In the genomic region with DNA sequence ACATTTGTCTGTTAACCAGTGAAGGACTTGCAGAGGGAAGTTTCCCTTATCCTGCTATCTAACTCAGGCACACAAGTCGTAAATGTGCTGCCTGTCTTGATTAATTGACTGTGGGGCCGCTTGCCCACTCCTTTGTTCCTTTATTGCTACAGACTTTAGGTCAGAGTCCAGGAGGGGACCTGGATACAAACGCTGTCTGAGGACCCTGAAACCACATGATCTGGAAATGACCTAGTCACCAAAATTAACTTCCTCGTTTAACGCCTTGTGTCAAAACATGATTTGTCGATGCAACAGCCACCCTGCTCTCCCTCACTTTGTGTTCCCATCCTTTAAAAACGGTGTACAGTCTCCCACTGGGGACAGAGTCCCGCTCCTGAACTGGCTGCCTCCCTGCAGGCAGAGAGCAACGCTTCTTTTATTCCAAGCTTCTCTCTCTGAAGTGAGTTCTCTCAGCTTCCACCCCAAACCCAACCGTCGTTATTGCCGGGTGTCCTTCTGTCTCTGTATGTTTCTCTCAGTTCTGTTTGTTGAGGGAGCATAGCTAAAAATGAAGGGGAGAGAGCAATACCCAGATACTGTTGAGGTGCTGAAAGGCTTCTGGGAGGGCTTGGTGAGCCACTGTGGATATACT, we compare ENCODE assay signal across 10 mouse cellular contexts. TPM values are rescaled to one million over a fixed set of nuclear protein-coding genes. Genes with fewer than 3 reads are reported as not detected.
DNase-seq lines count a peak whose midpoint lies in the region; ATAC-seq and TF ChIP-seq lines count a peak whose summit lies in the region.
"Had no signal": no experiment of that assay in that cellular context is flagged by ENCODE, and none has a peak within 500 bp of the region (broad histone marks: within the 10 kb centered on the region; RNA-seq: fewer than 3 reads in every experiment).

No protein-coding gene starts in this region.

- peaks cover 14% of the 10 kb centered on the region for H3K9me3 ChIP-seq in kidney, embryonic 16.5 days (ENCODE audit: low read length)
- H3K9me3 ChIP-seq in megakaryocyte, embryonic 14.5 days, result peaks cover 12% of the 10 kb centered on the region
- no peaks in the 10 kb centered on the region for H3K9me3 ChIP-seq in forebrain, embryonic 11.5 days (ENCODE audit: control insufficient read depth, low read length)
- H3K9me3 ChIP-seq in hindbrain, embryonic 10.5 days, result peaks cover 6% of the 10 kb centered on the region; the same call in 1 of the 2 replicates

- 0 out of 2 replicates have a peak, but pooled peaks have one; percentile 41 for ATAC-seq in kidney, embryonic 16.5 days (ENCODE audit: low FRiP score, low TSS enrichment)
- ATAC-seq in forebrain, embryonic 11.5 days (replicated peaks; ENCODE audit: low FRiP score), result no peak

- TF ChIP-seq POLR2A in bone marrow, adult 2 months (IDR thresholded peaks at IDR 0.05; ENCODE audit: borderline replicate concordance, control insufficient read depth, low read depth, low read length), result no peak

- H3K4me1 ChIP-seq in bone marrow, adult 2 months (ENCODE audit: control insufficient read depth, insufficient read depth, low read length), result peaks cover 10% of the 10 kb centered on the region; the same call in 1 of the 2 replicates
- H3K4me1 ChIP-seq in kidney, embryonic 16.5 days (ENCODE audit: insufficient read depth, low read length), result peaks cover 30% of the 10 kb centered on the region
- peaks cover 37% of the 10 kb centered on the region for H3K4me1 ChIP-seq in megakaryocyte, embryonic 14.5 days
- H3K4me1 ChIP-seq in forebrain, embryonic 11.5 days (replicated peaks; ENCODE audit: control insufficient read depth, insufficient read depth, low read length), result no peaks in the 10 kb centered on the region
- peaks cover 17% of the 10 kb centered on the region for H3K4me1 ChIP-seq in hindbrain, embryonic 10.5 days (replicated peaks)
- H3K4me1 ChIP-seq: midbrain, embryonic 12.5 days had no signal

- WGBS in bone marrow, adult 2 months, result 4% methylated on average over 12 of the region's 12 CpGs
- WGBS in kidney, embryonic 16.5 days, result 2% methylated on average over 12 of the region's 12 CpGs
- WGBS in forebrain, embryonic 11.5 days, result 63% methylated on average over 12 of the region's 12 CpGs
- WGBS in hindbrain, embryonic 10.5 days, result 59% methylated on average over 12 of the region's 12 CpGs

- no peak overlapping the region; the same call in 1 of the 2 replicates for H3K9ac ChIP-seq in kidney, embryonic 16.5 days (replicated peaks; ENCODE audit: low read length)
- H3K9ac ChIP-seq in forebrain, embryonic 11.5 days (ENCODE audit: low read length), result no peak overlapping the region
- H3K9ac ChIP-seq: midbrain, embryonic 12.5 days had no signal

- no peaks in the 10 kb centered on the region for H3K27me3 ChIP-seq in kidney, embryonic 16.5 days (ENCODE audit: insufficient read depth, low read length)
- no peaks in the 10 kb centered on the region for H3K27me3 ChIP-seq in megakaryocyte, embryonic 14.5 days (replicated peaks)
- H3K27me3 ChIP-seq in forebrain, embryonic 11.5 days (ENCODE audit: control insufficient read depth, insufficient read depth, low read length), result no peaks in the 10 kb centered on the region
- no peaks in the 10 kb centered on the region for H3K27me3 ChIP-seq in hindbrain, embryonic 10.5 days (ENCODE audit: insufficient read depth, poor library complexity, severe bottlenecking)
- H3K27me3 ChIP-seq: midbrain, embryonic 12.5 days had no signal

- peak; percentile 23 for DNase-seq in adrenal gland, postnatal 14 days
- no peak for DNase-seq in adrenal gland, postnatal 10 days
- no peak for DNase-seq in forebrain, embryonic 11.5 days (ENCODE audit: low spot score)
- DNase-seq in urinary bladder, adult 2 months (ENCODE audit: low spot score), result no peak
- DNase-seq in hindbrain, embryonic 10.5 days (ENCODE audit: low spot score), result no peak
- DNase-seq: cerebellum, postnatal 10 days had no signal

- H3K27ac ChIP-seq in bone marrow, adult 2 months (ENCODE audit: control insufficient read depth, insufficient read depth, low read depth, low read length, poor library complexity), result peak overlapping the region; percentile 81
- H3K27ac ChIP-seq in kidney, embryonic 16.5 days (ENCODE audit: low read length), result peak overlapping the region; percentile 26; the same call in 1 of the 2 replicates
- H3K27ac ChIP-seq in forebrain, embryonic 11.5 days (ENCODE audit: low read depth, low read length), result no peak overlapping the region
- no peak overlapping the region for H3K27ac ChIP-seq in hindbrain, embryonic 10.5 days
- H3K27ac ChIP-seq: midbrain, embryonic 12.5 days had no signal

- no peaks in the 10 kb centered on the region for H3K36me3 ChIP-seq in kidney, embryonic 16.5 days (ENCODE audit: insufficient read depth, low read length)
- peaks cover 3% of the 10 kb centered on the region for H3K36me3 ChIP-seq in megakaryocyte, embryonic 14.5 days (replicated peaks; ENCODE audit: low read length)
- H3K36me3 ChIP-seq in forebrain, embryonic 11.5 days (ENCODE audit: control insufficient read depth, insufficient read depth, low read length), result no peaks in the 10 kb centered on the region
- no peaks in the 10 kb centered on the region for H3K36me3 ChIP-seq in hindbrain, embryonic 10.5 days
- H3K36me3 ChIP-seq: midbrain, embryonic 12.5 days had no signal

- no peak for TF ChIP-seq CTCF in bone marrow, adult 2 months (IDR thresholded peaks at IDR 0.05; ENCODE audit: control insufficient read depth, insufficient read depth, low read length)

- H3K4me2 ChIP-seq in kidney, embryonic 16.5 days (replicated peaks; ENCODE audit: low read depth, low read length), result peak overlapping the region; percentile 29
- no peak overlapping the region for H3K4me2 ChIP-seq in forebrain, embryonic 11.5 days (ENCODE audit: low read depth, low read length, severe bottlenecking)
- H3K4me2 ChIP-seq: midbrain, embryonic 12.5 days had no signal

- no peak overlapping the region for H3K4me3 ChIP-seq in bone marrow, adult 2 months (replicated peaks; ENCODE audit: control insufficient read depth, low read depth, low read length)
- H3K4me3 ChIP-seq in kidney, embryonic 16.5 days (ENCODE audit: low read length), result no peak overlapping the region
- H3K4me3 ChIP-seq in megakaryocyte, embryonic 14.5 days (replicated peaks), result peak overlapping the region; percentile 78
- H3K4me3 ChIP-seq in forebrain, embryonic 11.5 days (ENCODE audit: low read depth, low read length), result no peak overlapping the region
- no peak overlapping the region for H3K4me3 ChIP-seq in hindbrain, embryonic 10.5 days
- H3K4me3 ChIP-seq: midbrain, embryonic 12.5 days had no signal

RNA-seq across cellular contexts. Expression of a gene that starts 13.1 kb away (rescaled TPM):
- total RNA-seq in adrenal gland, postnatal 14 days (2021), result 33.6 and 43.6 TPM in 2 replicates
- 10 to 100 TPM; 30.1 to 45.4 TPM for total RNA-seq in adrenal gland, postnatal 10 days (2021)
- polyA plus RNA-seq in bone marrow, adult 2 months (2011; ENCODE audit: insufficient read depth, insufficient read length, low replicate concordance, missing spikeins), result 26.5 and 34.2 TPM in 2 replicates
- polyA plus RNA-seq in kidney, embryonic 16.5 days (2015; fragmentation: Nextera tagmentation; extraction: Ambion mirVana), result 33.1 and 33.3 TPM in 2 replicates
- polyA plus RNA-seq in megakaryocyte, embryonic 14.5 days (2012; ENCODE audit: insufficient read depth, low replicate concordance), result 2.9 TPM in 1 of 2 replicates, not detected in the other
- polyA plus RNA-seq in forebrain, embryonic 11.5 days (2014; fragmentation: Nextera tagmentation; extraction: Ambion mirVana), result 33.7 and 36.0 TPM in 2 replicates
- polyA plus RNA-seq in urinary bladder, adult 2 months (2012; rRNA removed), result 23.1 and 28.4 TPM in 2 replicates
- 24.7 and 29.2 TPM in 2 replicates for polyA plus RNA-seq in hindbrain, embryonic 10.5 days (2016; fragmentation: Nextera tagmentation; extraction: Ambion mirVana)

Comparison
In these comparisons a context has a peak if more than half of its experiments do, and no peak if none do; other contexts are left out.
1. H3K27ac ChIP-seq: peak in bone marrow, adult 2 months (single experiment) and kidney, embryonic 16.5 days (single experiment); none in forebrain, embryonic 11.5 days (single experiment) and hindbrain, embryonic 10.5 days (single experiment).